Mouse (Mus musculus): Measurements from ENCODE around the gene Clcn2.

Clcn2 gene

DNA sequence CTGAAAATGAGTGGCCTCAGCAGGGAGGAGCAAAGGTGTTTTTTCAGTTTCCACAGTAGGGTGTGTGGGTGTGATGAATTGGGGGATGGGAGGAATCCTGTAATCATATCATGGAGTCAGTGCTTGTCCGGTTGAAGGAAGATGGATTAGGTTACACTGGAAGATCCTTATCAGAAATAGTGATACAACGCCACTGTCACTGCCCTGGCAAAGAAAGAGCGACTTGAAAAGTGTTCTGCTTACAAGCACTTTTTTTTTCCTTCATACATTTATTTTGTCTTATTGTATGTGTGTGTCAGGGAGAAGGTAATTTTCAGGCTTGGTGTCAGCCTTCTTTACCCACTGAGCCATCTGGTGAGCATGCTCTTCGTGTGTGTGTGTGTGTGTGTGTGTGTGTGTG lies 5.2 kb upstream of the Clcn2 start:
- DNase-seq: no peak

DNA sequence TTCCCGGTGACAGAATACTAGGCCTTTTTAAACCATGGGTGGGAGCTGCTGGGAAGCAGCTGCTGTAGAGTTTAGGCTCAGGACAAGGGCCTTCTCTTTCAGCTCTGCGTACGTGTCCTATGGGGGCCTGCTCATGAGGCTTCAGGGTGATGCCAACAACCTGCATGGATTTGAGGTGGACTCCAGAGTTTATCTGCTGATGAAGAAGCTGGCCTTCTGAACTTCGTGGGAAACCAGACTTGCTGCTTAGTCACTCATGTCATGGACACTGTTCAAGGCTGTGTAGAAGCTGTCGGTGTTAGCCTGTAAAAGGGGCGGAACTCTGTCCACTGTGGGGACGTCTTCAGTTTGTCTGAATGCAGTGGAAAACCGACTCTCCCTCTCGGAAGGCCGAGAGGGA lies 4.3 kb upstream of the Clcn2 start:
- no peak for DNase-seq

DNA sequence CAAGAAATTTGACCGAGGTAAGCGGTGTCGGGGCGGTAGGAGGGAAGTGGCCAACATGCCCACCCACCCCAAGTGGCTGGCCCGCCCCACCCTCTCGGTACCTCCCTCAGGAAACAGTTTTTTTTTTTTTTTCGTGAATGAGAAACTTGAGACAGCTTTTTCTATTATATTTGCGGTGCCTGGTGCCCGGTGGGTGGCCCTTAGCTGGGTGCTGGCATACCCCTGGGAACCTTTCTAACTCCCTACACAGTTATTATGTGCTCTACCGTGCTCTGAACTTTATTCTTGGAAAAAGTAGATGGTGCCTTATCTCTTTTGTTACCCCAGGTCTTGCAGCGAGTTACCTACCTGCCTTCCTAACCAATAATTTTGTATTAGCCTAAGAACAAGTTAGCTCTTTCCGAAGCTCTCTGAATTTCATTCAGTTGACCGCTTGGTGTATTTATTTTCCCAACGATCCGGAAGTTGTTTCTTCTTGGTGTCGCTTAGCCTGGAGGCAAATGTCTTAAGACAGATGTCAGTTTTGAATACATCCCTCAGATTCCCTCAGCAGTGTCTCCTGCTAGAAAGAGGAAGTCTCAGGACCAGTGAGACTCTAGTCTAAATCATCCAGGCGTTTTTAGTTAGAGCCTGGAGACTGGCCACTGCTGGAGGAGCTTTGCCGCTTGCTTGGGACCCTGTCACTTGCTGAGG lies 578 bp upstream of the Clcn2 start:
- DNase-seq: no peak

DNA sequence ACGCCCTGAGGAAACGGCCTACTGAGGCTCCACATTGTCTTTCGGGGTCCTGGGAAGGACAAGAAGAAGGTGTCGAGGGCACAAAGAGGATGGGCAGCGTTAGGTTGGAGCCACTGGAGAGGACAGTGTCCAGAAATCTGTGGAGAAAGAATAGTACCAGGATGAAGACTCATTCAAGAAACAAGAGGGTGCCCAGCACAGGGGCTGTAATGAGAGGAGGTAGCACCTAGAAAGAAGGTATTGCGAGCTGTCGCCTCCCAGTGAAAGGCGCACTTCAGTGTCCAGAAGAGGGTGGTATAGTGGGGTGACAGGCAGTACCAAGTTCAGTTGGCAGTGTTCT lies 735 bp downstream of the Clcn2 start:
- no peak for DNase-seq

DNA sequence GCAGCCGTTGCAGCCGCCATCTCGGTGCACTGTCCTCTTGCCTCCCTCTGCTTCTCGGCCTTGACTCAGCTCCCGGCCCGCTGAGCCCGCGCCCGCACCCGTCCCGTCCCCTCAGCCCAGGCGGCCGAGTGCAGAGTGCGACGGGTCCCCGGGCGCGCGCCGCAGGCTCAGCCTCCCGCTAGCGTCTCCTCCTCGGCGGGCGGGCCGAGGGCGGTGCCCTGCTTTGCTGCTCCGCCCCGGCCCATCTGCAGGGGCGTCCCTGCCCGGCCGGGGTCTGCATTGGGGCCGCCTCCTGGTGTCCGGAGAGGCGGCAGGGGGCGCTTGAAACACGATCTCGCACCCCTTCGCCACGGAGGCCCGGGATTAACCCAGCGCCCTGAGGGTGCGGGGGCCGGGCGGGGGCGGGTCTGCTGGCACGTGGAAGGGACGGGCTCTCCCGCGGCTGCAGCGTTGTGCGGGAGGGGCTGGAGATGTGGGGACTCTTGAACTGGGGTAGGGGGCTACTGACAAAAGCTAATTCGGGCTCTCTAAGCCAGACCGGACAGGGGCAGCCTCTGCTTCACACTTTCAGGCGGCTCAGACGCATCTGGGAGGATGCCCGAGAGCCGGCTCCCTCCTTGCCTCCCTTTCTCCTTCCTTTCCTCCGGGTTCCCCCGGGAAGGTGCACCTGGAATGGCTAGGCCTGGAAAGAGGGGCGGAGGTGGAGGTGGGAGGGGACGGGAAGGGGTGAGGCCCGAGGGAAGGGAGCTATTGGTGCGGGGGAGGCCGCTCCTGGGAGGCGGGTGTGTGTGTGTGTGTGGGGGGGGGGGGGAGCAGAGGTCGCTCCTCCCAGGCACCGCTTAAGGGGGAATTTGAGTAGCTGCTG lies 1.3 kb downstream of the Clcn2 start:
- peak; percentile 85 to 86 for DNase-seq

DNA sequence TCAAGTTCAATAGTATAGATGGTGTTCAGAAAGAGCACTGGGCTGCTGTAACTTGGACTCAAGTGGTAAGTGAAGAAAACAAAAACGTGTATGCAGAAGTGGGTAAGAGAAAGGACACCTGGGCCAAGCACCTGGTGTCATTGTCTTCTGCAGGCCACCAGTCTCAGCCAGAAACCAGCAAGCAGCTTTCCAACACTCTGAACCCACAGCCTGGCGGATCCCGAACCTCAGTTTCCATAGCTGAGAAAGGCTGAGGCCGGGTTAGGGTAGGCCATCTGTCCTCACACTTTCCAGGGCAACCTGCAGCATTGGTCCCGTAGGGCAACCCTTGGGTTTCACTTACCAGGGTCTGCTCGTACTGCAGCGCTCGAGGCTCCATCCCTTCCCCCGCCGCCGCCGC lies 2.0 kb downstream of the Clcn2 start:
- no peak for DNase-seq

DNA sequence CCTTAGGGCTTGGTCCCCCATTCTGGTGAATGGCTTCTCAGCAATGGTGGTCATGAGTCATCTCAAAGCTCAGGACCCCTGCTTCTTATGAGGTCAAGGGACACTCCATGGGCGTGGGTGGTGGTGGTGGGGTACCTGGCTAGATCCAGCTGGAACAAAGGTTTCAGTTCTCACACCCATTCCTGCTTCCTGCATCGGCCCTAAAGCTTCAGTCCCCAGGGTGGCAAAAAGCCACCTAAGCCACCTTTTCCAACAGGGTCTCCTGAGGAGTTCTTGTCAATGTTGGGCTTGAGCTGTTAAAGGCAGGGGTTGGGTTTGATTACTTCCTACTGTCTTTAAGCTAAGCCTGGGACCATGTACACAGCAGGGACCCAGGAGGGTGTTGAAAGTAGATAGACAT lies 2.4 kb downstream of the Clcn2 start:
- DNase-seq: peak in 1 of 2 experiments; percentile 11

DNA sequence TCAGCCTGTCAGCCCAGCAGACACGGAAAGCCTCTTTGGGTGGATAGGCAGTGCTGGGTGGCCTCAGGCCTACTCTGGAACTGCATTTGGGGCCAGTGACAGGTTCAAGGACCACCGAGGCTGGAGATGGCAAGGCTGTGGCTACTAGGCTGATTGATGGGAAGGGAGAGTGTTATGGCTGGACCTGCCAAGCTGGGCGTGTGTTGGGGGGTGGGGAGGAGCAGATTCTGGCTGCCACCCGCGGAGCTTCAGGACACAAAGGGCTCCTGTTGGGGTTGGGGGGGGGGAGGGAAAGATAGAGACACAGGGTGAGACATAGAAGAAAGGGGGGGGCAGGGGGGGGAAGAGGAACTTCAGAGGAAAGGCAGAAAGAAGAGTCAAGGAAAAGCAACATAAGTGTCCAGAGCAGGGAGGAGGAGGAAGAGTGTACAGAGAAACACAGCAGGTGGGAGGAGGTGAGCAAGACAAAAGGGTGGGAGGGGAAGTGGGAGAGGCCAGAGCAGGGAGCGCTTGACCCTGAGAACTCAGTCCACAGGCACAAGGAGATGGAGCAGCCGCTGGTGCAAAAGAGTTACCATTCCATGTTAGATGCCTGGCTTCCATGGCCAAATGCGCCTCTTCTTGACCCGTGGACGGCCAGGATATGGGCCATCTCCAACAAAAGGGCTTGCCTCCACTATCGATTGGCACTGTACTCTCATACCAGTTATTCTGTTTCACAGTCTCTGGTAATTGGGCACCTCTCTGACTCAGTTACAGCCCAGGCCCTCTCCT lies 3.1 kb downstream of the Clcn2 start:
- peak; percentile 19 to 32 for DNase-seq

DNA sequence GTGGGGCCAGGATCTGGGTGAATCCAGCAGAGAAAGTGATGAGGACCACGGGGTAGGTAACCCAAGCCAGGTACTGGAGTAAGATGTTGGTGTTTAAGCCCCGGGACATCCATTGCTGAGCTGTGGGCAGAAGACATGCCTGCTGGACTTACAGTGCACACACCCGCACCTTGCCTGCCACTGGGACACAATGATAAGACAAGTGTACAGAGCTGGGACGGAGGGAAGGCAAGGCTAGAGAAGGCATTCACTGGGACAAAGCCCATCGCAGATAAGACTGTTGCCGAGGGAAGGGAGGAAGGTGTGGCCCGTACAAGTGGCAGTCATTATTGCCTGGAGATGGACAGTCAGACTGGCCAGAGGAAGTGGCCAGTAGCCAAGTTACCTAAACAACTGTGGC lies 4.7 kb downstream of the Clcn2 start:
- no peak for DNase-seq

DNA sequence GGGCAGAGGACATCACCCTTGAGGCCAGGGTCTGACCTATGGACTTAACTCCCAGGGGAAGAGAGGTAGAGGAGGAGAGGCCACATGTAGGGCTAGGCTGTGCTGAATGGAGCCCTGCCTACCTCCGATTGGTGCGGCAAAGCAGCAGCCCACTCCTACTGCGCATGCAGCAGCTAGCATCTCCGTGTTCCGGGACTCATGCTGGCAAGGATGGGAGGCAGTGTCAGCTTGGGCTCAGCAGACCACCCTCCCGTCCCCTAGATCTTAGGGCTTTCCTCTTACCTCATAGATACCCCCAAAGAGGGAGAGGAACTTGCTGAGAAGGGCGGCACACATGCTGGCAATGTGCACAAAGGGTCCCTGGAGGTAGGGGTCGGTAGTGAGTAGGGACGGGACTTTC lies 5.4 kb downstream of the Clcn2 start:
- no peak for DNase-seq

DNA sequence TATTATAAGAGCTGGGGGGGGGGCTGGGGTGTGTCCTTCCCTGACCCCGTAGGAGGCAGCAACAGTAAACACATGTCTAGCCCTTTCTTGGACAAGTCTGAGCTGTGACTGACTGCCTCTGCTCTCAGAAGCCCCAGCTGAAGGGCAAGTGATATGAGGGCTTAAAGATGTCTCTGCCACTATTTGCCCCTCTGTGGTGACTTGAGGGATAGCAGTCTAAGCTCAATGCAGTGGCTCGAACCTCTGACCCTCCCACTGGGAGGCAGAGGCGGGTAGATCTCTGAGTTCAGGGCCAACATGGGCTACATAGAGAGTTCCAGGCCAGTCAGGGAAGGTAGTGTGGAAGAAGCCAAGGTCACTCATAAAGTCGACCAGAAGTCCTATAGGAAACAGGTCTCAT lies 6.7 kb downstream of the Clcn2 start:
- peak in 1 of 2 experiments; percentile 44 for DNase-seq

DNA sequence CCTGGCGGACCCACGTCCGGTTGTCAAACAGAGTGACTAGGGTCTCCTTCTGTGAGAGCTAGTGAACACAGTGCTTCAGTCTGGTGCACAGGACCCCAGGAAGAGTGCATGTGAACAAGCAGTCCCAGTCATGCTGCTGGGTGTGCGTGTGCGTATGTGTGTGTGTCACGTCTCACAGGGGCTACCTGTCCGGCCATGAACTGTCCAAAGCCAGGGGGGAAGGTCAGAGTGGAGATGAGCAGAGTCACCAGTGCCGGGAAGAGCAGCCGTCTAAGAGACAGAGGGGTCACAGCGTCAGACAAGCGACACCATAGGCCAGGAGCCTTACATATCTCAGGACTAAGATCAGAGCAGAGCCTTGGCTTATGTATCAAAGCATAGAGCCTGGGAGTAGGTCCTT lies 7.2 kb downstream of the Clcn2 start:
- no peak for DNase-seq

DNA sequence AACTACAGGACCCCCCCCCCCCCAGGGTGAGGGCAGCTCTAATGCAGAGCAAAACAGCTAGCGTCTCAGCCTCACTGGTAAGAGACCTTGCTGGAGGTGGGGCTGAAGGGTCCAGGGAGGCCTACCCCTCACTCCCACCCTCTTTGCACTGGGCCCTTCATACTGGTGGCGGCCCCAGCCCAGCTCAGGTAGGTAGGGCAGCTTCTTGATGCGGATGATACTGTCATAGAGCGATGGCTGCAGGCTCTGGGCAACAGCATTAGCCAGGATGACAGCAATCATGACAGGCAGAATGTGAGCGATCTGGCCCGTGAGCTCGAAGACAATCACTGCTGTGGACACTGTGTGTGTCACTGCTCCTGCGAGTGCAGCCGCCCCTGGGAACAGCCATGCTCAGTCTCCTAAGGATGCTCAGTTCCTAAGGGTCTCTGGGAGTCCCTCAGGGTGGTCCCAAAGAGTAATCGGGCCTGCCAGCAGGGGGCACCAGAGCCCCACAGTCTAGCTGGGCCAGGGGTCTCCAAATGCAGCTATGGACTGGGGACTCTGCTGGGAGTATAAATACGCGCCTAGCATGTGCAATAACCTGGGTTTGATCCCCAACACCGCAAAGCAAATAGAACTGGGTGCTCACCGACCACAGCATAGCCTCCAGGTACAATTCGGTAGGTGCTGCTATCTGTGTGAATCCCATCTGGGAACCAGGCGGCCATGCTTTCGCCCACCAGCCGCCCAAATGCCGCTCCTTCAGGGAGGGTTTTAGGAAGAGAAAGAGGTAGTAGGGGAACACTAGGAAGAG lies 8.4 kb downstream of the Clcn2 start:
- peak; percentile 49 to 57 for DNase-seq

DNA sequence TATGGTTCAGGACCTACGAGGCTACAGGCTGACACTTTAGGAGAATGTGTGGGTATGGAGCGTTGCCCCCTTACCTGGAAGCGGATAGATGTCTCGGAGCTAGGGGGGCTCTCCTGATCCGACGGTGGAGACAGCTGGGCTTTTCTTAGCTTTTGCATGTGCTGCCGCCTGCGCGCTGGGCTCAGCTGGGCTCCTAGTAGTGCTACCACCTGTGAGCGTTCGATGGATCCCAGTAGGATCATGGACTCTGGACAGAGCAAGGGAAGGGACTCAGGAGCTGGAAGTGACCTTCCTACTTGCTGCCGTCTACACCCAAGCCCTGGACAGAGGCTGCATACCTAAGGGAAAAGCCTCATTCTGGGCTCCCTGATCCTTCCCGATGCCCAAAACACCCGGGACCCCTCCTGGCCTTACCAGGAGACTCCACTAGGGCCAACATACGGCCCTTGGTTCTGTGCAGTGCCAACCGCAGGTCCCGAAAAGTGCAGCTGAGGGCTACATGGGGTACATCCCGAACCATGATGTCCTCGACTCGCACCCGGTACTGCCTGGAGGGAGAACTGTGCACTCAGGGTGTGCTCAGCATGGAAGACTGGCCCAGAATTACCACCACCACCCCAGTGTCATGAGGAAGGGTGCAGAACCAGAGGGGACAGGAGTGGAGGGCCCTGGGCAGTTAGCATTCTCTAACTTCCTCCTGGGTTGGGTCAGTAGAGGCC lies 9.2 kb downstream of the Clcn2 start:
- DNase-seq: no peak

DNA sequence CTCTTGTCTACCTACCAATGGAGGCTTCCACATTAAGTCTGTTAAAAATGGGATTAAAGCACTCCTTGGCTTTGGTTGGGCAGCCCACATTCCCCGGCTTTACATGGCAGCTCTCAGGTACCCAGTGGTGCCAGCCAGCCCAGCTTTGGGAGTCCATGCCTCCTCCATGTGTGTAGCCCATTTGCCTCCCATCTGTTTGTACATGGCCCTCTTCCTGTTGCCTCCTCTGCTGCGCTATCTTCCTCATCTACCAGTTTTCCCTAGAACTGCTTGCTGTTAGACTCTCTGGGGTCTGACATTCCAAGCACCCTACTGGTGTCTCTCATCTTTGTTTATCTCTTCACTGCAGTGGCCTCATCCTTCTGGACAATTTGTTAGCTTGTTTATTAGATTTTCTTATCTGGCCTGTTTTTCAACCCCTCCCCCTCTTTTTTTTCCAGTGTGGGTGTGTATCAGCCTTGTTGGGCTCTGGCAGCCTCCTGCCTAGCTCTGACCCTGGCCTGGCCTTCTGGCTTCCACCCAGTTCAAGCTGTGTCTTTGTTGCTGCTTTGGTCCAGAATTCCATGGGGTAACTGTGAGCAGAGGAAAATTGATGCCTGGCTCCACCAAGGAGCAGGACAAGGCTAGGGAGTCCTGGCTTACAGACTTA lies 11.0 kb downstream of the Clcn2 start:
- DNase-seq: peak; percentile 40 to 46

DNA sequence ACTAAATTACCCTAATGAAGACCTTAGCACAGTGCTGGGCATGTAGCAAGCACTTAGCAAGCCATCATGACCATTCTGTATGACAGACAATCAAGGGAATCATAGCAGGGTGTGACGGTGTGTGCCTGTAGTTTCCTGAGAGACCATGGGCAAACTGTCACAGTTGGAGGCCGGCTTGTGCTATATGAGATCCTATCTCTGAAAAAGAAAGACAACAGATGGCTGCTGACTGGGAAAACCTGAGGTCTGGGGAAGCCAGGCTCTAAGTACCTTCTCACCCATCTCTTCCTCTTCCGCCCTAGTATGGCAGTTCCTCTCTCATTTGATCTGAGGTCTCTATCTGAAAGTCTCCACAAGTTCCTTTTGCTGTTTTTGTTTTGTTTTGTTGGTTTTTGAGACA lies 11.8 kb downstream of the Clcn2 start:
- peak; percentile 60 to 70 for DNase-seq

DNA sequence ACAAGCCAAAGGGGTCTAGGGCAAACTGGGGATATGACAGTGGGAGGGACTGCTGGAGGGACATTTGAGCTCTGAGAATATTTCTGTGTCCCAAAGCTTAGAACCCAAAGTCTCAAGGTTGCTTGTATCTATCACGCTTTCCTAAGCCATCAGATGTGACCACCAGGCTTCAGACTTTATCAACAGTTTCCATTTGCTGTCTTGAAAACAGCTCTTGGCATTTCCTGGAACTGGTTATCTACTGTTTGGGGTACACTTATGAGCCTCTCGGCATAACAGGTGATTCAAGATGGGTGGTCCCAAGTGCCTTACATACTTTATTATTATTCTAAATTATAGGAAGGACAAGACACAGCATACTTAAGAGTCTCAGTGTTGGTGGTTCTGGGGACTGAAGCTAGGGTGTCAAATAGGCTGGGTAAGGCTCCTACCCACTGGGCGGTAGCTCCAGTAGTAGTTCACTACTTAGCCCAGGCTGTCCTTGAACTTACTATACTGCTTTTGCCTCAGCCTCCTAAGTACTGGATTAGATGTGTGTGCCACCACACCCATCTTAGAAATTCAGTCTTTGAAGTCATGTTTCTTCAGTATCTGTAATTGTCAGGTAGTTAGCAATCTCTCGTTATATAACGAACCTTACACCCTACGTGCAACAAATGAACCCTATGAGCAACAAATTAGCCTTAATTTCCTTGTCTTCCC lies 13.7 kb downstream of the Clcn2 start:
- DNase-seq: no peak

DNA sequence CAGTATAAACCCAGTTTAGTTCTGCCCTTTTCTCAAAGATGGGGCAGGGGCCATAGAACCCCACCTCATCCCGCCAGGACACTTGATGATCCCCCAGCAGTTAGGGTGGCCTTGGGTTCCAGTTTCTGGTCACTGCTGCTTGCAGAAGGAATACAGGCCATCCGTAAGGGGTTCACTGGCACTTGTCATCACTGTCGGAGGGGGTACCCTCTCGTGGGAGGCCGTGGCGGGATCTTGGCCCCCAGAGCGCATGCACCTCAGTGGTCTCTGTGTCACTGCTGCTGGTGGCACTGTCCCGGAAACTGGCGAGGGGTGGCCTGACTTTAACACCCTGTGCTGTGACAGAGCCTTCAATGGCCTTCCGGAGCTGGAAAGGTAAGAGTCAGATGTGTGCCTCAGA lies 14.5 kb downstream of the Clcn2 start:
- peak in 1 of 2 experiments; percentile 25 for DNase-seq

DNA sequence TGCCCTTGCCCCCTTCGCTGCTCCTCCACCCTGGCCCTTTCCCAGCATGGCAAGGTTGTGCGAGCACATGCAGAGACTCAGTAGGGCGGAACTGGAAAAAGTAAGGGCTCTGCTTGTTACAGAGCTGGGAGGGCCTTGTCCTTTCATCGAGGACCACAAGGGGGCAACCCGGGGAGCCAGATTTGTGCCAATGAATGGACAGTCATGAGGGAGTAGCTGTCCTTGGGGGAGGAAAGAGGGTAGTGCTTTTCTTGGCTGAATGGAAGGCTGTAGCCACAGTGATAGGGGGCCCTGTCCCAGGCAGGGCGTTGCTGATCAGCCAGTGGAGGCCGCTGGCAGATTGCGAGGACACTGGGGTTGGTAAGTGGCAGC lies 15.0 kb downstream of the Clcn2 start:
- peak; percentile 61 to 79 for DNase-seq

DNA sequence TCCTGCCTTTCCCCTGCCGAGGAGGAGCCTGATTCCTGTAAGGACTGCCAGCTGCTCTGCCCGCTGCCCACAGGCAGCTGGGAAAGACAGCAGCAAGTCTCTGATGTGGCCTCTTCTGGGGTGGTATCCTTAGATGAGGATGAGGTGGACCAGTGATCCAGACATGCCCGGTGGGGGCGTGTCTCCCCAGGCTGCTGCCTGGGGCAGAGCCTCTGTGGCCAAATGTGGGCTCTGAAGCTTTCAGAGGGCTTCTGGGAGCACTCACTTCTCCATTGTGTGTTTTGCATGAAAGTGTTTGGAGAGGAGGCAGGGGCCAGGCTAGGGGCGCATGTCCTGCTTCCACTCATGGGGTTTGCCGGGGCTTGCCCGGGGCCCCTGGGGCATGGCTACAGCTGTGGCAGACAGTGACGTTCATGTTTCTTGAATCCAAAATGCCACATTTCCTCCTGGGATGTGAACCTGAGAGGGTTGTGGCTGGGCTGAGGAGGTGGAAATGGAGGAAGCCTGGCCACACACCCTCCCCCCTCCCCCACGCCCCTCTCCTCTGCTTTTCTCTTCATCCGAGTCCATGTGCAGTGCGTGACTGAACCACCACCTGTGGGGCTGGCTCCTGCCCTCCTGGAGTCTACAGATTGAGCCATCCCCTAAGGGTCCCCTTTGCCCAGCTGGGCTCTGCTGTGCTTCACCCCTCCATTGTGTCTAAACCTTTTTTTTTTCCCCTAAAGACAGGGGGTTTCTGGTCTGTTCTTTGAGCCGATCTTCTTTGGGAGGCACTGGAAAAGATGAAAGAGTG lies 15.6 kb downstream of the Clcn2 start:
- DNase-seq: peak in 1 of 2 experiments; percentile 18
